Mouse (Mus musculus) layer of hippocampus, adult 18-20 months (tissue): ENCODE results near the gene Stxbp1. TPM values are rescaled to one million over a fixed set of nuclear protein-coding genes. Genes with fewer than 3 reads are reported as not detected.

Experiments used
- DNase-seq, 2 experiments: peaks; one replicate each; pipeline ENCODE4 v3.0.0; 2022; ENCODE audit warnings: low spot score in 2 of 2
- total RNA-seq, 2 experiments: library from RNA; stranded (reverse); gene quantifications; 2 replicates each; pipeline ENCODE4 v1.2.3; 2021

Stxbp1 gene
- total RNA-seq, 2 experiments from 2014 or later = 613 to 617 TPM

GRCm38 (mm10) chr2:32795748-32796418 lies 51.2 kb downstream of the Stxbp1 start:
- no peak for DNase-seq

- no peak for DNase-seq
These were observed 55.7 kb downstream of the Stxbp1 start for GRCm38 (mm10) chr2:32791297-32791696.

GRCm38 (mm10) chr2:32788581-32788980 lies 58.5 kb downstream of the Stxbp1 start:
- DNase-seq = no peak

- DNase-seq = no peak
These were observed 59.9 kb downstream of the Stxbp1 start for GRCm38 (mm10) chr2:32787176-32787575.

GRCm38 (mm10) chr2:32784048-32784681 lies 62.9 kb downstream of the Stxbp1 start, which contains the start of gene Cfap157:
Cfap157 (minus strand) TSS chr2:32784428.
- no peak for DNase-seq

GRCm38 (mm10) chr2:32781710-32782109 lies 65.3 kb downstream of the Stxbp1 start:
- DNase-seq = no peak

GRCm38 (mm10) chr2:32779714-32780113 lies 67.3 kb downstream of the Stxbp1 start:
- DNase-seq = no peak

GRCm38 (mm10) chr2:32779131-32779530 lies 67.9 kb downstream of the Stxbp1 start:
- DNase-seq = peak; percentile 37 to 67

GRCm38 (mm10) chr2:32778081-32778480 lies 69.0 kb downstream of the Stxbp1 start:
- no peak for DNase-seq

- no peak for DNase-seq
These were observed 70.9 kb downstream of the Stxbp1 start for GRCm38 (mm10) chr2:32776192-32776591.

GRCm38 (mm10) chr2:32775359-32776074 lies 71.5 kb downstream of the Stxbp1 start, which contains the start of the genes Ttc16 and Ptrh1:
Ttc16 (minus strand) TSS chr2:32775633.
Ptrh1 (plus strand) TSS chr2:32775786.
- DNase-seq = peak; percentile 96 to 98

GRCm38 (mm10) chr2:32772626-32773279 lies 74.3 kb downstream of the Stxbp1 start:
- no peak for DNase-seq

GRCm38 (mm10) chr2:32771886-32772285 lies 75.2 kb downstream of the Stxbp1 start:
- no peak for DNase-seq

- no peak for DNase-seq
These were observed 77.5 kb downstream of the Stxbp1 start for GRCm38 (mm10) chr2:32769327-32770085.

GRCm38 (mm10) chr2:32768661-32769285 lies 78.3 kb downstream of the Stxbp1 start:
- no peak for DNase-seq

GRCm38 (mm10) chr2:32767241-32767640 lies 79.8 kb downstream of the Stxbp1 start:
- no peak for DNase-seq

- DNase-seq = no peak
These were observed 83.7 kb downstream of the Stxbp1 start for GRCm38 (mm10) chr2:32763353-32763752.

GRCm38 (mm10) chr2:32761859-32762258 lies 85.2 kb downstream of the Stxbp1 start:
- DNase-seq = no peak

GRCm38 (mm10) chr2:32761361-32761760 lies 85.7 kb downstream of the Stxbp1 start:
- DNase-seq = no peak

GRCm38 (mm10) chr2:32759001-32759400 lies 88.0 kb downstream of the Stxbp1 start:
- peak in 1 of 2 experiments; percentile 28 for DNase-seq
